Mouse (Mus musculus): ENCODE results near the gene Limch1. TPM values are rescaled to one million over a fixed set of nuclear protein-coding genes. Genes with fewer than 3 reads are reported as not detected.

Gene Limch1
- total RNA-seq, 2 experiments from 2014 or later = not detected

DNA sequence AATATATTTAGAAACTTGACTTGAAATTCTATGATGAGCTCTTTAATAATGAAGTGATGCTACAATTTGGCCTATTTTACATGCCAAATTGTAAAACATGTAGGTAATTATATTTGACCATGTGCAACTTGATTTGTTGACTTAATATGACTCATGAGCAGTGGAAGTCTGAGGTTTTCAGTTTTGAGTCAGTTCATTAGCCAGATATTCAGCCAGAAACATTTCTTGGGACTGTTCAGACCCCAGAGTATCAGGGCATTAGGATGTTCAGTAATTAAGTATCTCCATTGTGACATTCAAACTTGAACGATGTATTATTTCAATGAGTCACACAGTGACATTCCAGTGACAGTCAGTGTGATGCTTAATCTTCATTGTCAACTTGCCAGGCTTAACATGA, 35.9 kb downstream of the Limch1 start:
- ATAC-seq (replicated peaks; ENCODE audit: low FRiP score, poor library complexity, severe bottlenecking) = no peak

DNA sequence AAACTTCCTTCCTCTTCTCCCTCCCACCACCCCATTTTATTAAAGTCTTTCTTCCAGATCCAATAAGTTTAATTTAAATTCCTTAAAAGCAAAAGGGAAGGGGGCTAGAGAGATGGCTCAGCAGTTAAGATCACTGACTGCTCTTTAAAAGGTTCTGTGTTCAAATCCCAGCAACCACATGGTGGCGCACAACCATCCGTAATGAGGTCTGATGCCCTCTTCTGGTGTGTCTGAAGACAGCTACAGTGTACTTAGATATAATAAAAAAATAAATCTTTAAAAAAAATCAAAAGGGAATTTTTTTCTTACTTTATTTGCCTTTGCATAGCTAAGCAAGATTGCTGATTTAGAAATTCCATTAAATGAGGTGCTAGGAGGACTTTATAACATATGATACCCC, 37.2 kb downstream of the Limch1 start:
- no peak for ATAC-seq (replicated peaks; ENCODE audit: low FRiP score, poor library complexity, severe bottlenecking)

DNA sequence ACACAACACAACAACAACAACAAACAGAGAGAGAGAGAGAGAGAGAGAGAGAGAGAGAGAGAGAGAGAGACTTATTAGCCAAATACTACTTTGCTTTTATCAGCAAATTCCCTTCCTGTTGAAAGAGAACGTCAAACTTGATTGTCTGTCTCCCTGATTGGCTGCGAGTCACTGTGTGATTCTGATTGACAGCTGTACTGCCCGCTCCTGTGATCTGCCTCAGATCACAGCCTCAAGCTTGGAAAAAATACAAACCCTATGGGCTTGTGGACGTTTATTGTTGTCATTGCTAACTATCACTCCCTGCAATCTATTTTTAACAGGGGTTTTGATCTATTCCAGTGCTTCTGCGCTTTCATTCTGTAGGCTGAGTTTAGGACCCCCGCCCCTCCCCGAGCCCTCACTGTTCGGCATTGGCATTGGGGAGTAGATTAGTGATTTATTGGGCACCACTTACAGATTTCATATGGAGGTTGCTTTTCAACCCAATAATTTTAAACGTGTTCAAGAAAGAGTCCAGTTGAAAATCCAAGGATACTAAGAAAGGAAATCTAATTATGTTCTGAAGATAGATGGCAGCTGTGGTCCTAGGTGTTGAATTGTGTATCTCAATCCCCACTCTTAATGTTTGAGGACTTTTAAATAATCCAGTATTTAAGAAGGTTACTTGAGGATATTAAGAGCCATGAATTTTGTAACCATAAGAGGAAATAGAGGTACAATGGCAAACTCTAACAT, 39.2 kb downstream of the Limch1 start:
- no peak for ATAC-seq (replicated peaks; ENCODE audit: low FRiP score, poor library complexity, severe bottlenecking)

DNA sequence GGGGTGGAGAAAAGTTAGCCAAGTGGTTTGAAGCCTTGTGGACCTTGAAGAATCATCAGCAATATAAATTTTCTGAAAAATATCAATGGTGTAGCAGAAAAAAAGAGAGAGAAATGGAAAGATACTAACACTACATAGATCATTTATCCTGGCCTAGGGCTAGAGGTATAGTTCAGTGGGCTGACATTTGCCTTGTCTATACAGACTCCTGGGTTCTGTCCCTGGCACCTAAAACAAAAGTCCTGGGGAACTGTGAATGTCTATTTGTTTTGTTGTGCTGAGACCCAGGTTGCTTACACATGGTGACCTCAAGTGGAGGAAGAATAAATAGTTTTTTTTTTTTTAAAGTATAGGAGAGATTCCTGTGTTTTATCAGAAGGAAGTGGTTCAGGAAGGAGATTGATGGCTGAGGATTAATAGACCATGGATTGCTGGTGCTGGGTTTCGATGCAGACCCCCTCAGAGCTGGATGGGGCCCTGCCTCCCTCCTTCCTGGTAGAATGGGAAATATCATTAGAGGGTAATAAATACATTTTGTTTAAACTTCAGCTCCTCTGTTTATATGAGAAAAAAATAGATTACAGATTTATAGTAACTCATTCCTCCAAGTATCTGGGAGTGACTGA, 40.5 kb downstream of the Limch1 start:
- no peak for ATAC-seq (replicated peaks; ENCODE audit: low FRiP score, poor library complexity, severe bottlenecking)

DNA sequence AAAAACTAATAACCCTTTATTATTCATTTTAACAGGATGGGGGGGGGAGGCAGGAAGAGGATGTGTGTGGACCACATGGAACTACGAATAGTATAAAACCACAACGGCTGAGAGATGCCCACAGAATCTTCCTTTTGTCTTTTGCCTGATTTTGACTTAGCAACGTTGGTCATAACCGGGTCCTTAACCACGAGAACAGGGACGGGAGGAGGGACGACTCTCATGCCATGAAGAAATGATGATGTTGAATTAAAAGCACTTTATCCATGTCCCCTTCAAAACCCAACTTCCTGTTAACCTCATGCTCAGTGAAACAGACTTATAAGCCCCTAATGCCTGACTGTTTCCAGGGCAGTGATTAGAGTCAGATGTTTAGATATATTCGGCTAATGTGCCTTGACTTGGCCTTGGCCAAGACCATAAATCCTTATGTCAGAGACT, 41.0 kb downstream of the Limch1 start:
- ATAC-seq (replicated peaks; ENCODE audit: low FRiP score, poor library complexity, severe bottlenecking) = no peak

GRCm38 (mm10) chr5:66789041-66789440, 43.4 kb downstream of the Limch1 start:
- ATAC-seq (replicated peaks; ENCODE audit: low FRiP score, poor library complexity, severe bottlenecking) = no peak

DNA sequence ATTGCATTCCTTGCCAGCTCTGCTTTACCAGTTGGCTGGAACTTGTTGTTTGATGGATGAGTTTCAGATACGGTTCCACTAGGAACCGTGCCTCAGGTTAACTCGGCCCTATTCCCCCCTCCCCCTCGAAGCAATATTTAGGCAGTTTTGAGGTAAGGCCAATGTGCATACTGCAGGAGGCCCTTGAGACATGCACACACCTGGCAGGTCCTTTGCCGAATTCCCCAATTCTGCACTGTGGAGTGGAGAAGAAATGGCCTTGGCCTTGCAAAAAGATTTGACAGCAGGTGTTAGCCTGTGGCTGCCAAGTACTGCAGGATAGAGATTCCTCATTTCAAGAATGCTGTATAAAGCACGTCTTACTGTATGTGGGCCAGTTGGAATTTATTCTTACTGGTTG, 45.5 kb downstream of the Limch1 start:
- no peak for ATAC-seq (replicated peaks; ENCODE audit: low FRiP score, poor library complexity, severe bottlenecking)

GRCm38 (mm10) chr5:66793251-66793650, 47.6 kb downstream of the Limch1 start:
- ATAC-seq (replicated peaks; ENCODE audit: low FRiP score, poor library complexity, severe bottlenecking) = no peak

DNA sequence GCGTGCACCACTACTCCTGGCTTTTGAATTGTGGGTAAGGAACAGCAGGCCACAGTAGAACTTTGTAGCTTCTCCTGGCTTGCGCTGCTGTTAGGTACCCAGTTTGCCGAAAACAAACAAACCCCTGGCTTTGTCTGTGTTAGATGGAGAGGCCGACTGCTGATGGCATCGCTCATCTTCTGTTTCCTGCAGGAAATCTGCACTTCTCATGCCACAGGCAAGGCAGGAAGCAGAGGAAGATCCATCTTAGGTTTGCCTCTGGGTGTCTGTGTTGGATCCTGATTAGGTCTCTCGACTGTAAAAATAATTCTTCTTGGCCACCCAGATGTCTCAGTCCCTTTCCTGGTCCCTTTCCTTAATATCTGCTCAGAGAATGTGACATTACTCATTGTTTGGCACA, 51.7 kb downstream of the Limch1 start:
- ATAC-seq (replicated peaks; ENCODE audit: low FRiP score, poor library complexity, severe bottlenecking) = no peak

DNA sequence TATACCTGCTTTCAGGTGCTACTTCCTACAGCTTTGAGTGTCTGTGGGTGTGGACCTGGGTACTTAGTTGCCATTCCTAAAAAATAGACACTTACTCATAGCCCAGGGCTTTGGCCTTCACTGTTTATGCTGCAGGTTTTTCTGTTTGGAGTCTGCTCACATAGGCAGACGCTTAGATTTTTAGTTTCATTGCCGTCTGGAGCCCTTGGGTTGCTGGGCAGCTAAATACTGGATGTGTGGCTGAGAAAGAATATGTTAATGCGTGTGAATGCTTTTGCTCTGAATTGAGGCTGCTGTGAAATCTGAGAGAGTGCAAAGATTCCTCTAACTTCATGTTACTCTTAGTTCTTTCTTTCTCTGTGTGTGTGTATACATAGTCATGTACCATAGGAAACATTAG, 52.5 kb downstream of the Limch1 start:
- ATAC-seq (replicated peaks; ENCODE audit: low FRiP score, poor library complexity, severe bottlenecking) = no peak

GRCm38 (mm10) chr5:66798591-66799003, 53.0 kb downstream of the Limch1 start:
- ATAC-seq (replicated peaks; ENCODE audit: low FRiP score, poor library complexity, severe bottlenecking) = no peak

DNA sequence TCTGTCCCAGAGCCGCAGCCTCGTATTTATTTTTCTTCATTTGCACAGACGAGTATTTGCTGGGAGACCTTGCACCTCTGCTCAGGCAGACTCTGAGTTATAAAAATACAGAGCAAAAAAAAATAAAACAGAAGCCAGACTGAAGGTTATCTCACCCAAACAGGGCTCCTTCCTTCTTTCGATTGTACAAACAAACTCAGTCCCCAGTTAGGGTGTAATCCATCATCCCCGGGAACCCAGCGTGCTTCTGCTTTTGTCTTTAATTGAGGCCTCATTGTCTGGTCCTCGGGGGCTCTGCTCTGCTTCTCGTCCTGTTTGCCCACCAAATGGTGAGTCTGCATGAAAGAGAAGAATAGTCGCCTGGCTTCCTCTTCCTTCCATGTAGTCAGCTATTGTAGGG, 54.6 kb downstream of the Limch1 start:
- ATAC-seq (replicated peaks; ENCODE audit: low FRiP score, poor library complexity, severe bottlenecking) = no peak

- ATAC-seq (replicated peaks; ENCODE audit: low FRiP score, poor library complexity, severe bottlenecking) = no peak
These were observed 55.4 kb downstream of the Limch1 start for GRCm38 (mm10) chr5:66800977-66801376.

GRCm38 (mm10) chr5:66802196-66802595, 56.6 kb downstream of the Limch1 start:
- ATAC-seq (replicated peaks; ENCODE audit: low FRiP score, poor library complexity, severe bottlenecking) = no peak

DNA sequence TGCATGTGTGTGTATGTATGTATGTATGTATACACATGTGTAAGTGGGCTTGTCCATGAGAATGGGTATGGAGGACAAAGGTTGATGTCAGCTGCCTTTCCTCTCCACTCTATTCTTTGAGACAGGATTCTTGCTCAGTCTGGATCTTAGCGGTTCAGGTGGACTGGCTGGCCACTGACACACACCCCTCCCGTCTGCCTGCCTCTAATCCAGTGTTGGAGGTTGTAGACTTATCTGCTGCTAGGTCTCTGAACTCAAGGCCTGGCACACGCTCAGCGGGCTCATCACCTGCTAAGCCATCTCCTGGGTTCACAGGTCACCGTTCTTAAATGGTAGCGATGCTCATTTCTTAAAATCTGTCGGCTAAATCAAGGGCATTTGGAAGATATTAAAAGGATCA, 60.7 kb downstream of the Limch1 start:
- no peak for ATAC-seq (replicated peaks; ENCODE audit: low FRiP score, poor library complexity, severe bottlenecking)

DNA sequence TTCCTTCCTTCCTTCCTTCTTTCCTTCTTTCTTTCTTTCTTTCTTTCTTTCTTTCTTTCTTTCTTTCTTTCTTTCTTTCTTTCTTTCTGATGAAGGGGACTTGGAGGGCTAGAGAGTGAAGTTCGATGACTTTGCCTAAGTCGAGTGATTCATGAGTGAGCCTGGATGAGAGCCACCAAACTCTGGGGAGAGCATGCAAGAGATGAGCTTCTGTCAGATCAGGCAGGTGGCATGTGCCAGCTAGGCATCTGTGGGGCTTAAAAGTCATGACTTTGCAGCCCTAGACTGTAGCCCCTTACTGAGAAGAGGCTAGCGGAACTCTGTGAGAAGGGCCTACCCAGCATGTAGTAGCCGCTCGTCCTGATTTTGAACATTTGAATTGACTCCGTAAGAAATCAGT, 62.1 kb downstream of the Limch1 start:
- ATAC-seq (replicated peaks; ENCODE audit: low FRiP score, poor library complexity, severe bottlenecking) = no peak

DNA sequence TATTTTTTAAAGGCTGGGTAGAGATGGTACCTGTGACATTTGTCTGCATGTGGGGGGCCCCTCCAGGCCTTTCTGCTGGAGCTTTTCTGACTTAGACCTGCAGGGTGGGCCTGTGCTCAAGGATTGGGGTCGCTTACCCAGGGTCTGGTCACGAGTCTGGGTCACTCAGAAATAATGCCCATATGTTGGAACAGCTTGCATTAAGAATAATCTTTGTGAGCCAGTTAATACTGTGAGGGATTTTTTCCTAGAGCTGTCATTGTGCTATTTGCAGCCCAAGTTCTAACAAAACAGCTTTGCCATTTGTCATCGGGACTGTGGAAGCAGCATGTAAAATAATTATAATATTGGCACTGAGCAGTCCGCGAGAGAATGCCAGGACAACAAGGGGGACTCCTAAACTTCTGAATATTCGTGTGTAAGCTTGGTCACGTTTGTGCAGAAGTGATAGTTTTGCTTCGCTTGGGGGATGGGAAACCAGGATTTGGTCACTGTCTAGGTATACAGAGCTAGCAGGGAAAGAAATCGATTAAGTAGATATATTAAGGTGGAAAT, 63.5 kb downstream of the Limch1 start:
- ATAC-seq (replicated peaks; ENCODE audit: low FRiP score, poor library complexity, severe bottlenecking) = no peak

- ATAC-seq (replicated peaks; ENCODE audit: low FRiP score, poor library complexity, severe bottlenecking) = no peak
These were observed 64.8 kb downstream of the Limch1 start for GRCm38 (mm10) chr5:66810396-66810795.

DNA sequence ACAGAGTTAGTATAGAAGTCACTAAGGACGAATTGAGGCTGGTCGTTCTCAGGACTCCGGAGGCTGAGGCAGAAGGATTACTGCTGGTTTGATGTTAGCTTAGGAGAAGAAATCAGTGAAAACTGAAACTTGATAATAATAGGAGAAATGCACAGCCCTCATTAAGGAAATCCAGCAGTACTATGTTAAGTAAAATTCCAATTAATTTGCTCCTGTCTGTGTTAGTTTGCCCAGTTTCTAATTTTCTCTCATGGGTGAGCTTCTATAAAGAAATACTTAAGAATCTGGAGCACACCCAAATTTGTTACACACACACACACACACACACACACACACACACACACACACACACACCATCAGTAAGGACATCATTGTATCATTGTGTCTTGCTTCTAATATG, 69.0 kb downstream of the Limch1 start:
- ATAC-seq (replicated peaks; ENCODE audit: low FRiP score, poor library complexity, severe bottlenecking) = no peak

DNA sequence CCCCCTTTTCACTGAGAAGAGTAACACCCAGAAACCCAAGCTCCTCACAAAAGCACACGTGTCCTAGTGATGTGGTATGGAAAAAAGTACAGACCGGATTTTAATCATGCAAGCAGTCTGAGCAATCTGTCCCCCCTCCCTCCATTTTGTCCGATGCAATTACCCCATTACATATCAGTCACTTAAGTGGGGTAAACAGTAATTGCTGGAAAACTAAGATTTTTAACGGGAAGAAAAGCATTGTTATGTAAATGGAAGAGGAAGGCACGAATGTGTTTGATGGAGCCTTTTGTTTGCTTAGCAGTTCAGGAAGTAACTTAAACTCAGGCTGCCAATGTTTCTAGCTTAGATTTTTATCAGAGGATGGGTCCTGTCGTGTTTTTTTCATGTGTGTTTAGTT, 70.2 kb downstream of the Limch1 start:
- no peak for ATAC-seq (replicated peaks; ENCODE audit: low FRiP score, poor library complexity, severe bottlenecking)

- ATAC-seq (replicated peaks; ENCODE audit: low FRiP score, poor library complexity, severe bottlenecking) = no peak
These were observed 71.1 kb downstream of the Limch1 start for GRCm38 (mm10) chr5:66816751-66817150.

All from erythroblast, adult 5-6 weeks (primary cell).